Mouse (Mus musculus) heart, postnatal 10 days (tissue): ENCODE results near the gene Slc26a9. TPM values are rescaled to one million over a fixed set of nuclear protein-coding genes. Genes with fewer than 3 reads are reported as not detected.
A peak's percentile ranks its signal among the peaks of the same experiment; 100 is the strongest.

ENCODE experiments used
- DNase-seq, 2 experiments: peaks; one replicate each; pipeline ENCODE4 v3.0.0; 2021
- intact Hi-C: fragments of 180-260 bp; cut with DNase I; formaldehyde crosslinking; loops from one replicate; pipeline ENCODE4 v1.15.1; 2025
- total RNA-seq, 2 experiments: library from RNA; stranded (reverse); gene quantifications; 2 replicates each; pipeline ENCODE4 v1.2.3; 2021

The Slc26a9 gene
- total RNA-seq, 2 experiments from 2014 or later: not detected

DNA sequence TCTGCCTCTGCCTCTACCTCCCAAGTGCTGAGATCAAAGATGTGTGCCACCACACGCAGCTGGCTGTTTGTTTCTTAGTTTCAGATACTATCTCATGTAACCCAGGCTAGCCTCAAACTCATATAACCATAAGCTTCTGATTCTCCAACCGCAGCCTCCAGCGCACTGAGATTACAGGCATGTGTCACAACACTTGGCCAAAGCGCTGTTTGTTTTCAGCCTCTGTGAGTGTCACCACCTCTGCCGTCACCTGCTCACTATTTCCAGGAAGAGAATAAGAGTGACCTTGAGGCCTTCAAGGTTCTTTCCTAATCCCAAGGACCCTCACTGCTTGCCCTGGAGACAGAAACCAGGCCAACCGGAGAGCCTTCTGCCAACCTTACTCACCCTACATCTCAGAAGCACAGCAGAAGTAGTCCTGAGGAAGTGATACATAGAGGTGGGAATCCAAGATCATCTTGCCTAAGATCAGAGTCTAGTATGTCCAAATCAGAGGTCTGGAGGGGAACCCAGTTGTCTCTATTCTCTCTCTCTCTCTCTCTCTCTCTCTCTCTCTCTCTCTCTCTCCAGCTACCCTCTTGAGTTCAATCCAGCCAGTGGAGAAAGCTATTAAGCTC lies 9.1 kb upstream of the Slc26a9 start:
- intact Hi-C loops: no loop called here
- DNase-seq: no peak

DNA sequence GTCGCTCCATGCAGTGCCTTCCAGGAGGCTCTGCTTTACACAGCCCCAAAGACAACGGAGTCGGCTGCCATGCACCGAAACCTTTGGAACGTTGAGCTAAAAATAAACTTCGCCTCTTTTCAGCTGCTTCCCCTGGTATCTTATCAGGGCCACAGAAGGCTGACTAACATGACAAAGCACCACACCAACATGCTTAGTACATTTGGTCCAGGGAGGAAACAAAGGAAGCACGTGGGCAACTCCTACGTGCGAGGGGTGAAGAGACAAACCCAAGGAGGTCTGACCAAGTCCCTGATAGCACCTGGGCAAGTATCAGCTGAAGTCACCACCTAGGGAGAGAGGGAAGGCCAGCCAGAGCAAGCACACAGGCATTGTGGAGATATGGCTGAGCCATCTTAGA lies 7.3 kb upstream of the Slc26a9 start:
- intact Hi-C loops: no loop called here
- DNase-seq: peak in 1 of 2 experiments; percentile 41

DNA sequence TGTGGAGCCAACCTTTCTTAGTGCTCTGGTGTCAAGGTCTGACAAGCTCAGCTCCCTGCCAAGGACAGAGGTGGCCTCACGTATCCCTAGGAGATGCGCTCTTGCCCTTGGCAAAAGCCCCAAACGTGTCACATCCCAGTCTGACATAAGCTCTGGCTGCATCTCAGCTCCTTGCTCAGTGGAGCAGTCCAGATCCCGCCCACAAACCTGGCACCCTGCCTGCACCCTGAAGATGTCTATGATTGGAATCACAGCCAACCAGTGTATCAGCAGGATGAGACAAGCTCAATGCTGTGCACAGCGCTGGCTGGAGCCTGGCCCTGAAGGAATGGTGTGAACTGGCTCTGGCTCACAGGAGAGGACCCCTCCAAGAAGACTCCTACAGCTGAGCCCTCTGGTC lies 6.6 kb upstream of the Slc26a9 start:
- intact Hi-C loops: no loop called here
- DNase-seq: peak; percentile 81 to 82

DNA sequence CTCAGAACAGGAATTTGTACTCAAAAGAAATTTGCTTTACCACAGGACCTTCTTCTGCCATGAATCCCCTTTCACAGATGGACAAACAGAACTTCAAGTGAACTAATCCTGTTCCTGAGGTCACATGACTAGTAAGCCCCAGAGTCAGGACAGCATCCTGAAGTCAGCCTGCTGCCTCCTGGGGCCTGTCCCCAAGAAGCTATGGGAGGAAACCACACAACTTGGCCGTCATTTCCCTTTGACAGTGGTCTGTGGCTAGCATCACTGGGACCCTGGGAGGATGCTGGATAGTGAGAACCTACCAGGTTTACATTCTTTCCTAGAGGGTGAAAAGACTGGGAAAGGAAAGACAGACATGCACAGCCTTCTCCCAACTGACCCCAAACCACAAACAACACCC lies 5.1 kb upstream of the Slc26a9 start:
- intact Hi-C loops: no loop called here
- DNase-seq: no peak

DNA sequence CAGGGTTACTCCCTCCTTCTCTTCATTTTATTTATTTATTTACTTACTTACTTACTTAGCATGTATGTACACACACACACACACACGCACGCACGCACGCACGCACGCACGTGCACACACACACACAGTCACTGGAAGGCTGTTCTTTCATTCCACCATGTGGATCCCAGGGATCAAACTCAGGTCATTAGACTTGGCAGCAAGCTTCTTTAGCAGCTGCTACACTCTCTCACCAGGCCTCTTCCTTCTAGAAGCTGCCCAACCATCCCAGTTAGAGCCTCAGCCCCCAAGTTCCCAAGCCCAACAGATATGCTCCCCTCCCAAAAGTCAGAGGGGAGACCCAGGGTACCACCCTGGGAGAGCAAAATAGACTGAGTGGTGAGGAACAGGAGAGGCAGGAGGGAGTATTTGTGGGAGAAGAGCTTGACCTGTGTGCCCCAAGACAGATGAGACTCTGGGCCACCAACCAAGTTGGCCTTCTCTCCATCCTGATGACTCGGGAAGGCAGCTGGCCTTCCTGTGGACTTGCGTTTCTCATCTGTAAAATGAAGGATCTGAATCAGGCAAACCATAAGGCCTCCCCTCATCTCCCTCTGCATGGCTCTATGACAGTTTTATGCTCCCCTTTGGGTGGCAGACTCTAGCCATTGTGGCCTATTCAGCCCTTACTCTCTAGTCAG lies 4.2 kb upstream of the Slc26a9 start:
- DNase-seq: peak; percentile 42 to 63
- intact Hi-C loops: no loop called here

DNA sequence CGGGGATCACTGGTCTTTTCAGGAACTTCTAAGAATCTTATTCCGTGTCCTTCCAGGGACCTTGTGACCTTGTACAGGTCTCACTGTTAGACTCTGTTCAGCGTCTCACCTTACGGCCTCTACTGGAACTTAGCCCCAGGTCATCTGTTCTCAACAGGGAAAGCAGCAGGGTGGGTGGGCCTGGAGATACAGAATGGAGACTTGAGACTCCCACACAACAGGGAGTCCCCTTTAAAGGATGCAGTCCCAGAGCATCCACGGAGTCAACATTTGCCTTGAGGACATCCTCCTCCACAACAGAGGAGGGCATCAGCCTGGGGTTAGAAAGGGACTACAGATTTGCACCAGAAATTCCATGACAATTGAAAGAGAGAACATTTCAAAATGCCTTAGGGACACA lies 1.6 kb downstream of the Slc26a9 start:
- DNase-seq: no peak
- intact Hi-C loops: no loop called here

DNA sequence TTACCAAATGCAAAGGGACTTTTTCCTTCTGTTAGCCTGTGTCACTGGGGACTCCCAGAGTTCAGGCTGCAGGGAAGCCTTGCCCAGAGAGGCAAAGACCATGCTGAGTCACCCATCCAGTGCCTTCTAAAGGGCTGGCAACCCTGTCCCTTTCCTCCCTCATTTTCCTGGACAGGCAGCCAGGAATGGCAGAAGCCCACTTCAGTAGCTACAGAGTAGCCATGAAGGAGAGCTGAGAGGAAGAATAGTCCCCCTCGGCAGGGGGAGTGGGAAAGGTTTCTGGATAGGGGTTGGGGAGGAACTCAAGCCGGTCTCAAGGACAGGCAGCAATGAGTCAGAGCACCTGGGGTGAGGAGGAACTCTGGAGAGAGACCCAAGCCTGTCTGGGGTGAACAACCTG lies 3.9 kb downstream of the Slc26a9 start:
- intact Hi-C loops: no loop called here

DNA sequence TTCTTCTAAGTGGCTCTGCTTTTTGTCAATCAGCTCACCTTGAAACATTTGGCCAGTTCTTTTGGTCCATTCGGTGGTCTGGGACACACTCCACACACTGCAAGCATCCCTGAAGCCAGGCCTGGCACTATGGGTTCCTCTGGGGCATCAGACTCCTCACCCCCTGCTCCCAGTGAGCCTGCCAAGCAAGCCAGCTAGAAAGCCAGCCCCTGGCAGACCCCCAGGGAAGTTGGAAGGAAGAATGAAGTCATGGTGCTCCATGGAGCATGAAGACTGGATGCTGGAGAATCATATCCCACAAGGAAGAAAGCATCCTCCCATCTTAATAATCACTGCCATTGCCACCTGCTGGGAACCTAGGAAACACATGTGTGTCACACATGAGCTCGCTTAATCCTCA lies 4.8 kb downstream of the Slc26a9 start:
- intact Hi-C loops: no loop called here
- no peak for DNase-seq

More for the DNA sequence above, 3.9 kb downstream of the Slc26a9 start:
- DNase-seq: no peak

DNA sequence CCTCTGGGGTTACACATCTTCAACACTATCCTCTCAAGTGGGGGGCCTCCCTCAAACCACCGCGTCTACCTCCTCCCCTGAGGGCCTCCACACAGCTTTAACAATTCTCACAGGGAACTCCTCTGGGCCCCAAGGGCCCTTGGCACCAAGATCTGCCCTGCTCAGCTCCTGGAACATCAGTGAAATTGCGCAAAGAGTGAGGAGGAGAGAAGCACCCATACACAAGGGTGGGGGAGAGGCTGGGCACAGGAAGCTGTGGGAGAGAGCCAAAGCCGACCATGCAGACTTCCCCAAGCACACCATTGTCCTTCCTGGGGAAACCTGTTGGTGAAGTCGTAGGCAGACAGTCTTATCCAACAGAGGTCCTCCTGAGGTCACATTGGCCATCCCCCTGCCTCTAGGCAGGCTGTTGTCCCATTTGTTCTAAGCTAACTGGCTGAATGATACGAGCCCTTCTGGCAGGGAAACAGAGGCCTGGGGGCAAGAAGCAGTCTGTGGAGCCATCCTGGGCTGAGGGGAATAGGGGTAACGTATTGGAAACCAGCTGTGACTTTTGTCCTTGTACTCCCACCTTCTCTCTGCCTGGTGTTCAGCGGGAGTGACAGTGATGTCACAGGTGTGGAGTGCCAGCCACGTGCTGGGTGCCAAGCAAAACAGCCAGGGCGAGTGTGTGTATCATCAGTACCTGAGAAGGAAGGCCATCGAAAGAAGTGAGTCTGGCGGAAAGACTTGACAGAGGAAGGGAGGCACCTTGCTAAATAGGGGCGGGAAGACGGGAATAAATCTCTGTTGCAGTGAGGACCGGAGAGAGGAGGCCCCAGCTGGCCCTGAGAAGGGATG lies 6.1 kb downstream of the Slc26a9 start:
- intact Hi-C loops: no loop called here
- no peak for DNase-seq

DNA sequence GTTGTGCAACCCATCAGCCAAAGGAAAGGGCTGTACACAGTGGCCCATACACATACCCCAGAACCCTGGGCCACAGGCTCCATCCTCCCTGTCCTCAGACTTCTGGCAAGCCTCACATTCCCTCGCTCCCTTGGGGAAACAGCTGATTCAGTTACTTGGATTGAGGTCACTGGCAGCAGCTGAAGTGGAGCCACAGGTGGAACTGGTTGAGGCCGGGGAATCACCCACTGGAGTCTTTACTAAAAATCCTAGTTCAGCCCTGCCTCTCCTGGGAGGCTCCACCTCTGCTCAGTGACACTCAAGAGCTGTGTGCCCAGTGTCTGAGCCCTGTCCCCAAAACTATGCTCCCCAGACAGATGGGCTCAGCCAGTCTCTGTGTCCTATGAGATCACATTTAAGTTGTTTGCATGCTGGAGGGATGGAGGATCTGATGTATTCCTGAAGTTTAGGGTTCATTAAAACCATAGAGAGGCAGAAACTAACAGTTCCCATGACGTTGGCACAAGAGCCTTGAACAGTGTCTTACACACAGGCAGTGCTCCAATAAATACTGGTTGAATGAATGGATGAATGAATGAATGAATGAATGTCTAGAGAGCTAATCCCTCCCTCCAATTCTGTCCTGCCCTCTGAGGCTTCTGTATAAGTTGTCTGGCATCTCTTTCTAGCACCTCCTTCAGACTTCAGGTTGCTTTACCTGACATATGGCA lies 7.5 kb downstream of the Slc26a9 start:
- intact Hi-C loops: no loop called here
- DNase-seq: peak in 1 of 2 experiments; percentile 62

DNA sequence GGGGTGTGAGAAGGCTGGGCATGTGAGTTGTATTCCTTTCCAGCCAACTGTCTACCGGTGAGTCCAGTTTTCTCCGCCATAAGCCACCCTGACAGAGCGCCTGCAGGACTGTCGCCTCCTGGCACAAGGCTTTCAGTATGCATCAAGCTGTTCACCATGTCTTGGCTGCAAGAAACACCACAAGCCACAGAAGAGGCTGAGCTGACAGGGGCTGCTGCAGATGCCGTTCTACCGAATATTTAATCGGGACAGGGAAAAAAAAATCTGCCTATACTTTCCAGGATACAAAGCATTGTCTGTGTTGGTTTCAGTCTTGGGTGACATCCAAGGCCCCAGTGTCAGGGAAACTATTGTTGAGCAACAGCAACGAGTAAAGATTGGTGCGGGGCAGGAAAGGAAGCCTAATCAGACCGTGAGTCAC lies 8.1 kb downstream of the Slc26a9 start:
- peak; percentile 54 to 59 for DNase-seq
- intact Hi-C loops: no loop called here

DNA sequence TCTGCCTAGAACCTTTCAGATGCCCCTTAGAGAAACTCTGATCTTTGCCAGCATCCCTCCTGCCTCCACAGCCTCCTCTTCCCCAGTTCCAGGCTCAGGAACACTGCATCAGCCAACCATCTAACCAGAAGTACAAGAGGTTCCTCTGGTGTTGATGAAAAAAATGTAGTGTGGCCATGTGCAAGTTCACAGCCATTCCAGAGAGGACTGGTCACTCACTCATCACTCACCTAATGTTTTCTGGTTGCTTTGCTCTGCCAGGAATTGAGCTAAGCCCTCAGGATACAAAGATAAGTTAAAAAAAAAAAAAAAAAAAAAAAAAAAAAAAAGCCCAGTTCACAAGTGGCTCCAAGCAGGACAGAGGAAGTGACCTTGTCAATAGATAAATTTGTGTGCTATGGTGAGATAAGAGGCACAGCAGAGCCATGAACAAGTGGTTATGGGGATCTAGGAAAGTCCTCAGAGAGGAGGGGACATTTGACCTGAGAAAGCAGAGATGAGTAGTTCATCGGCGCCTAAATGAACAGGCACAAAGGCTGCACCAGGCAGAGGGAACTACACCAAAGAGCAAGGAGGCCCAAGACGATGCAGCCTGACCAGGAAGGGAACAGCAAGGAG lies 10.5 kb downstream of the Slc26a9 start:
- DNase-seq: no peak
- intact Hi-C loops: no loop called here

DNA sequence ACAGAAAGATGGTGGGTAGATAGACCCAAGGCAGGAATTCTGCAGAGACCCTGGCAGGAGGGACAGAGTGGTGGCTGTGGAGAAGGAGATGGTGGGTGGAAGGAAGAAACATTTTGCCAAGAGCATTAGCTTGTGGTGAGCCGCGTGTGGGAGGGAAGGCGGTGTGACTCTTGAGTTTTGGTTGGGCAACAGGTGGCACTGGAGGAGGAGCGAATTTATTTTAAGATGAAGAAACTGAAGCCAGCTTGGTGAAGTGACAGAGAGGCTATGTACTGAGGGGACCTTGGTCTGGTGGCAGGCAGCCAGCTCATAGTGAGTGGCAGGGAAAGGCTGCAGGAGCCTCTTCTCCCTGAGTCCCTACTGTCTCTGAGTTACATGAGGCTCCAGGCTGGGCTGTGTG lies 11.1 kb downstream of the Slc26a9 start:
- peak; percentile 58 to 65 for DNase-seq
- intact Hi-C loops: no loop called here

DNA sequence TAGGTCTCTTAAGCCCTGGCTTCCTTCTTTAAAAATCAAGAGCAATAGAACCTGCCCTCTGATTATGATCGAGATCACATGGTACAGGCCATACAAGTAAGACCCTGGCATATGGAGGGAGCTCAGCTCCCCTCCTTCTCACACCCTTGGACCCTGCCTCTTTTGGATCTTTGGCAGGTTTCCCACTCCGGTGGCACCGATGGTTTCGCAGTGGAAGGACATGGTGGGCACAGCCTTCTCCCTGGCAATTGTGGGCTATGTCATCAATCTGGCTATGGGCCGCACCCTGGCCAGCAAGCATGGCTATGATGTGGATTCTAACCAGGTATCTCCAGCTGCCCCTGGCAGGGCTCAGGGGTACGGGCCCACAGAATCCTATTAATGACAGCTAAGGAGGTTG lies 13.4 kb downstream of the Slc26a9 start:
- DNase-seq: no peak
- intact Hi-C loops: no loop called here

DNA sequence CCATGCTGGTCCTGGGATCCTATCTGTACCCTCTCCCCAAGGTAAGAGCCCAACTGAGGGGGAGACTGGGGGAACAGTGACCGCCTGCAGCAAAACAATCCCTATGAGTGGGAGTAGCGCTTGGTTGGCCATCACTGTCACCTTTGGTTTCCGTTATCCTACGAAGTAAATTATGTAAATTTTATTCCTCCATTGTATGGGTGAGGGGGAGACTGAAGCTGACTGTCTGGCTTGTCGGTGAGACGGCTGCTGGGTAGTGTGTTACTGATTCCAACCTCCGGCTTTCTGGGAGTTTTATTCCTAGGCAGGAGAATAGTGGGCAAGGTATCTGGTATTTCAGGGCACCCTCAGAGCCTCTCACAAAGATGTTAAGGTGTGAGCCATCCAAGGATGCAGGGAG lies 15.0 kb downstream of the Slc26a9 start:
- intact Hi-C loops: no loop called here
- no peak for DNase-seq

DNA sequence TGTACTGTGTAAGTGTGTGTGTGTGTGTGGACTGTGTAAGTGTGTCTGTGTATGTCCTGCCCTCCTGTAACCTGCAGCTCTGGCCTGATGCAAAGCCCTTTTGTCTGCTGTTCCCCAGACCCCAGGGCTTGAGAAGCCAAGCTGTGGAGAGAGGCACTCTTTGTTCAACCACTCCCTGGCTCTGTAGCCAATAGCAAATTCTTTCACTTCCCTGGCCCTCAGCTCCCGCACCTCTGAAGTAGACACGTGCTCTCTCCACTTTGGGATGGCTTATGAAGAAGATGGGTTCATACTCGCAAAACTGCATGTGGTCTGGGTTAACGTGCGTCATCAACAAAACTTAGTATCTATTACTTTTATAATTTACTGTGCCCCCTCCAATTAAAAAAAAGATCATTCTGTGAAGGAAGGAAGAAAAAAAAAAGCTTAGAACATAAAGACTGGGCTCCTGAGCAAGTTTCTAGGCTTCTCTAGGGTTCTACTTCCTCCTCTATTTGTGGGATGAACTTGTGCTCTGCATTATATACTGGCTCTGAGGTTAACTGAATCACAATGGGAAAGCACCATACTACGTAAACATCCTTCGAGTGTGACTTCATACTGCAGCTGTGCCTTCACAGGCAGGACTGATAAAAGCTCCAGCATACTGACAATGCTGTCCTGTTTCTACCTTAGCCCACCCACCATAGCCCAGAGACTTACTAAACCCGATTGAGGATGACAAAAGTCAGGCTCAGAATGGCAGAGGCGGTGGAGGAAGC lies 16.0 kb downstream of the Slc26a9 start:
- DNase-seq: peak in 1 of 2 experiments; percentile 14
- intact Hi-C loops: loop anchor here (10.0 kb wide), 1 partner anchor 145 kb away; no protein-coding TSS in a partner anchor

DNA sequence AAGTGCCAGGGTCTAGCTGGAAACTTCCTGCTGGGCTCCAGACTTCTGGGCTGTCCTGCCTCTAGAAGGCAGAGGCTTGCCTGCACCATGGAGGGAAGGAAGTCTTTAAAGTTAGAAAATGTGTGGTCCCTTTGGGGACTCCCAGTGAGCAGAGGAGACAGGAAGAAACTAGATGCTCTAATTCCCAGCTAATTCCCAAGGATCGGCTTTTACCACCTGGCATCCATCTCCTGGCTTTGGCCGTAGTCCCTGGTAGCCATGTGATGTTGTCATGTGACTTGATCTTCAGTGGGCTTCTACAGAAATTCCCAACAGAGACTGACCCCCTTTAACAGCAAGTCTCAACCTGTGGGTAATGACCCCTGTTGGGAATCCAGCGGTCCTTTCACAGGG lies 16.6 kb downstream of the Slc26a9 start:
- intact Hi-C loops: loop anchor here (10.0 kb wide), 1 partner anchor 146 kb away; no protein-coding TSS in a partner anchor
- DNase-seq: no peak

DNA sequence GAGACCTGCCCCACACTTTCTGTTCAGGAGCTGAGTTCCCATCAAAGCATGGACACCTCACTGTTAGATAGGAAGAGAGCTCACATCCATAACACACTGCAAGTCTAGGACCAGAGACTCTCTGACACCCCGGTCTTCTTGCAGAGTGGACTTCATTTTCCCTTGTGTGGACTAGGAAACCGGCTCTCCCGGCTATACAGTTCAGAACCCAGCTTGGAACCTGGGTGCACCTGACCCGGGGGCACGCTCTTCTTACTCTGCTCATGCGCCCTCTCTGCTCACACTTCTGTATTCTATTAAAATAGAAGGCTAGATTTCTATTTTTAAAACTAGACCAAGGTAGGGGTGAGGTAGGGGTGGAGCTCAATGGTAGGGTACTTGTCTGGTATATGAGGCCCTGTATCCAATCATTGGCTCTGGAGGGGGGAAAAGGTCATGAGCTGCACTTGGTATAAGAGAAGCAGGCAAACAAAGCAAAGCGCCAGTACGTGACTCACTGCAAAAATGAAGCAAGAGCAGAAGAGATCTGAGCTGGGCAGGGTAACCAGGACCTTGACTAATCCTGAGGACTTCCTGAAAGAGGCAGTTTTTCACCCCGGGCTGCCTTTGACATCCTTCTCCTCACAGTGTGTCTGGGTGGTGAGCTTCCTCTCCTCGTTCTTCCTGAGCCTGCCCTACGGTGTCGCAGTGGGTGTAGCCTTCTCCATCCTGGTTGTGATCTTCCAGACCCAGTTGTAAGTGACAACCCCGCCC lies 17.4 kb downstream of the Slc26a9 start:
- intact Hi-C loops: loop anchor here (10.0 kb wide), 1 partner anchor 146 kb away; no protein-coding TSS in a partner anchor
- DNase-seq: no peak

DNA sequence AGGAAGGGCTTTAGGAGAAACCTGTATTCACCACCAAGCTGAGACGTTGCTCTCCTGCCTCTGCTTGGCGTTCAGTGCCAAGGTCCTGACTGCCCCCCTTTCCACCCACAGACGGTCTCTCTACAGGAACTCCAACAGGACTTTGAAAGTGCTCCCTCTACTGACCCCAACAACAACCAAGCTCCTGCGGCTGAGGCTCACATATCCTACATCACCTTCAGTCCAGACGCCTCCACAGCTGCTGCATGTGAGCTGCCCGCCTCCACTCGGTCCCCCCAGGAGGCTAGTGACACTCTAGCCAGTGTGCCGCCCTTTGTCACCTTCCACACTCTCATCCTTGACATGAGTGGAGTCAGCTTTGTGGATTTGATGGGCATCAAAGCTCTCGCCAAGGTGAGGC lies 19.9 kb downstream of the Slc26a9 start:
- intact Hi-C loops: loop anchor here (10.0 kb wide), 1 partner anchor 149 kb away; no protein-coding TSS in a partner anchor
- peak in 1 of 2 experiments; percentile 11 for DNase-seq
